Mouse (Mus musculus) Patski (cell line): ENCODE measurements at regions not wholly inside any gene's neighbourhood (a gene's known extent, or its start where the extent isn't known, plus 50 kb on each side); places are given as distances from the start of the nearest gene placed in this dataset.

Experiments used
- ATAC-seq: fragments of 100-300 bp; one replicate; pipeline ENCODE4 v1.8.0; 2021
- CTCF ChIA-PET: fragments of 350-600 bp; sonication (Branson Sonifier 250); formaldehyde crosslinking; loops from one replicate; lab custom pipeline; 2022; ENCODE audit warnings: inconsistent platforms; lab: Charles Lee
- POLR2A ChIA-PET: fragments of 350-600 bp; sonication (Branson Sonifier 250); formaldehyde crosslinking; loops from one replicate; lab custom pipeline; 2022; ENCODE audit warnings: antibody characterized with exemption, inconsistent platforms; lab: Charles Lee
- DNase-seq: peaks from one replicate; pipeline ENCODE4 v3.0.0-alpha.2; 2011; ENCODE audit warnings: low read depth, low spot score
- H3K27me3 ChIP-seq: fragments of 371-371 bp; one replicate; pipeline ENCODE4 v1.5.1; 2021
- CTCF ChIP-seq: fragments of 100-300 bp; IDR thresholded peaks from one replicate; pipeline ENCODE4 v1.5.1; 2021
- in situ Hi-C: fragments of 300-500 bp; cut with MboI; formaldehyde crosslinking; loops from 3 replicates; pipeline ENCODE4 v1.11.1; 2018; ENCODE audit warnings: low pct_unique_long_range_greater_than_20kb, mixed read lengths

- ChIA-PET CTCF (interaction anchor here (1.1 kb wide), 1 partner anchor 17 kb away, joined by 3 read pairs; no protein-coding TSS in a partner anchor), POLR2A (no interaction called here)
- in situ Hi-C loops: no loop called here
- no peak for TF ChIP-seq CTCF
- H3K27me3 ChIP-seq: no peaks in the 10 kb centered on the region
- ATAC-seq (no peak), DNase-seq (no peak)
Measured at GRCm38 (mm10) chr13:97489029-97489428, 248.1 kb downstream of the Enc1 start.

GRCm38 (mm10) chr13:97488518-97488917 is 247.6 kb downstream of the Enc1 start:
- DNase-seq (no peak), ATAC-seq (no peak)
- TF ChIP-seq CTCF: no peak
- in situ Hi-C loops: no loop called here
- ChIA-PET POLR2A (no interaction called here), CTCF (interaction anchor here (1.1 kb wide), 1 partner anchor 16 kb away, joined by 3 read pairs; no protein-coding TSS in a partner anchor)
- H3K27me3 ChIP-seq: no peaks in the 10 kb centered on the region

- ChIA-PET CTCF (interaction anchor here (1.1 kb wide), 1 partner anchor 16 kb away, joined by 3 read pairs; no protein-coding TSS in a partner anchor), POLR2A (interaction anchor here (0.8 kb wide), 1 partner anchor 117 kb away, joined by 4 read pairs; no protein-coding TSS in a partner anchor)
- H3K27me3 ChIP-seq: no peaks in the 10 kb centered on the region
- ATAC-seq (no peak), DNase-seq (no peak)
- in situ Hi-C loops: no loop called here
- no peak for TF ChIP-seq CTCF
Measured at GRCm38 (mm10) chr13:97487746-97488473, 247.0 kb downstream of the Enc1 start.

GRCm38 (mm10) chr13:97486490-97486889 is 245.6 kb downstream of the Enc1 start:
- CTCF ChIA-PET: no interaction called here
- no peak for TF ChIP-seq CTCF
- no peak for ATAC-seq
- H3K27me3 ChIP-seq: no peaks in the 10 kb centered on the region
- in situ Hi-C loops: no loop called here
- POLR2A ChIA-PET: interaction anchor here (1.4 kb wide), 1 partner anchor 130 kb away, joined by 5 read pairs; no protein-coding TSS in a partner anchor
- no peak for DNase-seq

- H3K27me3 ChIP-seq: no peaks in the 10 kb centered on the region
- in situ Hi-C loops: no loop called here
- ChIA-PET CTCF (no interaction called here), POLR2A (interaction anchor here (1.4 kb wide), 1 partner anchor 130 kb away, joined by 5 read pairs; no protein-coding TSS in a partner anchor)
- DNase-seq (no peak), ATAC-seq (no peak)
- no peak for TF ChIP-seq CTCF
Measured at GRCm38 (mm10) chr13:97485886-97486285, 245.0 kb downstream of the Enc1 start.

GRCm38 (mm10) chr13:97484808-97485545 is 244.1 kb downstream of the Enc1 start:
- DNase-seq (no peak), ATAC-seq (no peak)
- ChIA-PET CTCF (interaction anchor here (0.7 kb wide), 1 partner anchor 26 kb away, joined by 3 read pairs; no protein-coding TSS in a partner anchor), POLR2A (interaction anchor here (1.4 kb wide), 1 partner anchor 129 kb away, joined by 5 read pairs; no protein-coding TSS in a partner anchor)
- in situ Hi-C loops: no loop called here
- H3K27me3 ChIP-seq: no peaks in the 10 kb centered on the region
- no peak for TF ChIP-seq CTCF

GRCm38 (mm10) chr13:97483681-97484080 is 242.8 kb downstream of the Enc1 start:
- ChIA-PET POLR2A (no interaction called here), CTCF (interaction anchor here (1.0 to 1.3 kb wide), 2 partner anchors 8 to 56 kb away, joined by 3 read pairs; no protein-coding TSS in a partner anchor)
- DNase-seq: no peak
- no peak for ATAC-seq
- no peak for TF ChIP-seq CTCF
- in situ Hi-C loops: no loop called here
- H3K27me3 ChIP-seq: no peaks in the 10 kb centered on the region

GRCm38 (mm10) chr13:97482439-97482946 is 241.6 kb downstream of the Enc1 start:
- in situ Hi-C loops: no loop called here
- no peak for TF ChIP-seq CTCF
- H3K27me3 ChIP-seq: no peaks in the 10 kb centered on the region
- CTCF ChIA-PET: interaction anchor here (1.0 to 1.3 kb wide), 2 partner anchors 10 to 55 kb away, joined by 3 read pairs; no protein-coding TSS in a partner anchor
- POLR2A ChIA-PET: no interaction called here
- ATAC-seq: no peak
- DNase-seq: no peak

GRCm38 (mm10) chr13:97481259-97481658 is 240.4 kb downstream of the Enc1 start:
- CTCF ChIA-PET: no interaction called here
- POLR2A ChIA-PET: no interaction called here
- no peak for TF ChIP-seq CTCF
- in situ Hi-C loops: no loop called here
- ATAC-seq (no peak), DNase-seq (no peak)
- H3K27me3 ChIP-seq: no peaks in the 10 kb centered on the region

- no peak for DNase-seq
- no peak for TF ChIP-seq CTCF
- POLR2A ChIA-PET: no interaction called here
- no peak for ATAC-seq
- CTCF ChIA-PET: no interaction called here
- in situ Hi-C loops: no loop called here
- no peaks in the 10 kb centered on the region for H3K27me3 ChIP-seq
Measured at GRCm38 (mm10) chr13:97479066-97479586, 238.2 kb downstream of the Enc1 start.
